Mouse (Mus musculus) megakaryocyte, embryonic 14.5 days (primary cell): ENCODE measurements around the gene Rnd2. TPM values are rescaled to one million over a fixed set of nuclear protein-coding genes. Genes with fewer than 3 reads are reported as not detected.
A peak's percentile ranks its signal among the peaks of the same experiment; 100 is the strongest.
"Not testable (repeated sequence)": the region's sequence is repeated elsewhere in the genome, so short reads cannot be mapped to it uniquely, and the experiment has no call there.

ENCODE experiments used
- H3K27me3 ChIP-seq: replicated peaks from 2 replicates; pipeline ENCODE3; 2012; ENCODE audit warnings: inconsistent platforms
- H3K36me3 ChIP-seq: replicated peaks from 2 replicates; pipeline ENCODE3; 2012; ENCODE audit warnings: low read length, inconsistent platforms, mixed read lengths
- H3K4me1 ChIP-seq: 2 replicates; pipeline ENCODE4 v1.6.1; 2012; ENCODE audit warnings: inconsistent platforms
- H3K4me3 ChIP-seq: replicated peaks from 2 replicates; pipeline ENCODE3; 2012; ENCODE audit warnings: moderate library complexity, mild to moderate bottlenecking, inconsistent platforms
- H3K9me3 ChIP-seq: 2 replicates; pipeline ENCODE4 v1.6.1; 2012; ENCODE audit warnings: inconsistent platforms
- FLI1 ChIP-seq: IDR thresholded peaks from 2 replicates; pipeline ENCODE4 v1.6.1; 2012; ENCODE audit warnings: low read length, inconsistent platforms, mixed read lengths
- GATA1 ChIP-seq: IDR thresholded peaks from 3 replicates; pipeline ENCODE4 v1.6.1; 2012; ENCODE audit warnings: mixed read lengths, low read length, inconsistent platforms, borderline replicate concordance
- polyA plus RNA-seq: library from polyadenylated mRNA; stranded (reverse); fragments of >175 nt; gene quantifications from 2 replicates; pipeline ENCODE4 v1.2.3, GENCODE M21; 2012; ENCODE audit warnings: low replicate concordance; ENCODE audit not compliant: insufficient read depth

Rnd2 gene
- polyA plus RNA-seq, 1 experiment: 2.6 TPM

DNA sequence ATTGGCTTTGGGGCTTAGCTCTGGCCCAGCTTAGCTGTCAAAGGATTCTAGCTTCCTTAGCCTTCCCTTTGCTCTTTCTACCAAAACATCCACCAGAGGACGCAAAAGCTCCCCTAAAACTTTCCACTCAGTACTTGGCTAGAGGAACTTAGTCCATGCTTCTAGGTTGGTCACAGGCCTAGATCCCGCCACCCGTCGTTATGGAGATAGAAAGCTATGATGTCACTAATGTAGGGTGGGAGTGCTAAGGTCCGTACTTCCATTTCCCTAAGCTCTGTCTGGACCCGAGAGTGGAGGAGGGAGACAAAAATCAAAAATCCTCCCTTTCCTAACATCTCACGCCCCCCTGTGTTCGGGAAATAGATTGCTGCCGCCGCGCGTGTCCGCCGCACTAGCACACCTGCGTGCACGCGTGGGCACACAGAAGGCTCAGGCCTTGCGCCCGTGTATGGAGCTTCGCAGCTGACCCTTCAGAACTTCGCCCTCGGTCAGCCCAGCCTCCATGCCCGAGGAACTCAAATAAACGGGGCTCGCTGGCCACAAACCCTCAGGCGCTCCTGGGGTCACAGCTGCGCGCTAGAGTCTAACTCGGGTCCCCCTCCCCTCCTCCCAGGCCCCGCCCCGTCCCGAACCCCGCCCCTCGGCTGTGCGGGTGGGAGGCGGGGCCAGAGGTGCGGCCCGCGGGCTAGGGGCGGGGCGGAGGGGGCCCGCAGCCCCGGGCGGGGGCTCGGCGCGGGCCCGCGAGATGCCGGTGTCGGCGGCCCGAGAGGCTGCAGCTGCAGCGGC is 2.9 kb downstream of the Rnd2 start:
- peak overlapping the region; percentile 96 for H3K4me3 ChIP-seq
- TF ChIP-seq GATA1 (no peak), FLI1 (no peak)
- H3K27me3 ChIP-seq: peaks cover 52% of the 10 kb centered on the region
- H3K9me3 ChIP-seq: no peaks in the 10 kb centered on the region
- peaks cover 63% of the 10 kb centered on the region for H3K4me1 ChIP-seq
- H3K36me3 ChIP-seq: peaks cover 2% of the 10 kb centered on the region

DNA sequence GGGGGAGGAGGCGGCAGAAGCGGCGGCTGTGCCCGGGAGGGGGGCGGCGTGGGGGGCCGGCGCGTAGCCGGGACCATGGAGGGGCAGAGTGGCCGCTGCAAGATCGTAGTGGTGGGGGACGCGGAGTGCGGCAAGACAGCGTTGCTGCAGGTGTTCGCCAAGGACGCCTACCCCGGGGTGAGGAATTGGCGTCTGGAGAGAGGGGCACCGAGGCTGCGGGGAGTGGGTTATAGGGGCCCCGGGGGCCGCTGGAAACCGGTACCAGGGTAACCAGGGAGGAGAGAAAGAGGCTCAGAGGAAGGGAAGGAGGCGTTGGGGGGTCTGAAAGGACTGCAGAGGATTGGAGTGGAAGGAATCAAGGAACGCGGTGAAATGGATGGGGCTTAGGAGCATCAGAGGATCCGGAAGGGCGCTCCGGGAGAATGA is 3.5 kb downstream of the Rnd2 start:
- no peaks in the 10 kb centered on the region for H3K9me3 ChIP-seq
- H3K4me1 ChIP-seq: peaks cover 56% of the 10 kb centered on the region
- TF ChIP-seq GATA1: no peak
- no peak for TF ChIP-seq FLI1
- no peaks in the 10 kb centered on the region for H3K36me3 ChIP-seq
- peaks cover 58% of the 10 kb centered on the region for H3K27me3 ChIP-seq
- H3K4me3 ChIP-seq: peak overlapping the region; percentile 96

DNA sequence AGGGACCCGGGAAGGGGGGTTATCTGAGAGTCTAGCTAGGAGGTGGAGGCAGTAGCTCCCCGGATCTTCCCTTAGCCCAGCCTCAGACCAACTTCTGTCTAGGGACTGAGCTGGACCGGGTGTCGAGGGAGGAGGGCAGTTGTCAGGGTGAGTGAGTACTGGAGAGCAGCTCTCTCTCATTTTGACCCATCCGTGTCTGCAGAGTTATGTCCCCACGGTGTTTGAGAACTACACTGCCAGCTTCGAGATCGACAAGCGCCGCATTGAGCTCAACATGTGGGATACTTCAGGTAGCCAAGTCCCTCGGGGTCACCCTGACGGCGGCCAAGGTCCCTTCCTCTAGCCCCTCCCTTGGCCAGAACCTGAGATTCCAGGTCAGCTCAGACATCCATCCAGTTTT is 3.9 kb downstream of the Rnd2 start:
- peaks cover 60% of the 10 kb centered on the region for H3K27me3 ChIP-seq

DNA sequence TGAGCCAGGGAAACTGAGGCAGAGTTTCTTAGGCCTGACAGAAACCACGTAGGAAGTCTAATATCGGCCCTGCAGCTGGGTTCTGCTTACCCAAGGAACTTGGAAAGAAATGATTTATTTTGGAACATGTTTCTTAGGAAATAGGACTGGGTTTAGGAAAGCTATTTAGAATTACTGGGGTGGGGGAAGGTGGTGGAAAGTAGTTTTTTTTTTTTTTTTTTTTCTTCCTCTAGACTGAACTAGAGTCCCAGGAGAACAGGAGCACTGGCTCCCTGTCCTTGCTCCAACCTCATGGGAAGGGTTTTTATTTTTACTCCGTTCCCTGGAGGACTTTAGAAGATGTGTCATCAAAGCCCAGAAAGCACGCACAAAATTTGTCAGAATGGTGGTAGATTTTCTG is 4.4 kb downstream of the Rnd2 start:
- Histone ChIP-seq H3K4me1 (peaks cover 48% of the 10 kb centered on the region), H3K4me3 (no peak overlapping the region), H3K27me3 (peaks cover 62% of the 10 kb centered on the region), H3K36me3 (no peaks in the 10 kb centered on the region), H3K9me3 (no peaks in the 10 kb centered on the region)
- no peak for TF ChIP-seq FLI1
- TF ChIP-seq GATA1: no peak

More for the DNA sequence above, 3.9 kb downstream of the Rnd2 start:
- H3K9me3 ChIP-seq: no peaks in the 10 kb centered on the region
- H3K4me1 ChIP-seq: peaks cover 52% of the 10 kb centered on the region
- peak overlapping the region; percentile 96 for H3K4me3 ChIP-seq
- no peaks in the 10 kb centered on the region for H3K36me3 ChIP-seq
- TF ChIP-seq FLI1: no peak
- no peak for TF ChIP-seq GATA1

DNA sequence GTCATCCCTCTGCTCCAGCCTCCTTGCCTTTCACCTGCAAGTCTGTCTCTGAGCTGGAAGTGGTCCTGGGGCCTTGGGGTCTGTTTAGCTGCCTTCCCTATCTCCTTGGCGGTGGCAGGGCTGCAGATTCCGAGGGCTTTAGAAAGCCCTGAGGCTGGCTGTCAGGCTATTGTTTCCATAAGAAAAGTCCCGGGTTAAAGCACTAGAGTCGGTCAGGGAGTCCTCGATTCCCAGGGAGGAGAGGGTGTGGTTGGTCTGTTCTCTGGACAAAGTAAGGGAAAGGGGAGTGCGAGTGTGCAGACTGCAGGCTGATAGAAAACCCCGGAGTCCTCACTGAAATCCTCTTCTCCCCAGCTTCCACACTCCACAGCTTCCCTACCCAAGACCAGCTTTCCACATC is 5.4 kb downstream of the Rnd2 start:
- Histone ChIP-seq H3K4me1 (peaks cover 37% of the 10 kb centered on the region), H3K27me3 (peaks cover 64% of the 10 kb centered on the region), H3K4me3 (no peak overlapping the region), H3K9me3 (no peaks in the 10 kb centered on the region), H3K36me3 (no peaks in the 10 kb centered on the region)
- TF ChIP-seq FLI1 (no peak), GATA1 (no peak)

DNA sequence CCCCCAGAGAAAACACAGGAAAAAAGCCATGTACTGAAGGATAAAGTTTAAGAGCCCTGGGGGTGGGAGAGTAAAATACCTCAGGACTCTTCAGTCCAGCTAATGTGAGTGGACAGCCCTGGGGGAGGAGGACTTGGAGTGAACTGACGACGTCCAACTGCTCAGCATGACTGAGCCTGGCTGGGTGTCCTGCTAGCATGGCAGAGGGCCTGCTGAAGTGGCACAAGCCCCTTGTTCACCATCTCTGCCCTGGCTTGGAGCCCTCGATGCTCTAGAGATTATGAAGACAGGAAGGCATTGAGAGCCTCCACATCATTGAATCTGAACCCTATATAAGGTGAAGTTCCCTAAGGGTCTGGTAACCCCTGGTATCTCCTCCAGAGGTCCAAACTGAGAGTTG is 7.1 kb downstream of the Rnd2 start:
- H3K27me3 ChIP-seq: peaks cover 62% of the 10 kb centered on the region

DNA sequence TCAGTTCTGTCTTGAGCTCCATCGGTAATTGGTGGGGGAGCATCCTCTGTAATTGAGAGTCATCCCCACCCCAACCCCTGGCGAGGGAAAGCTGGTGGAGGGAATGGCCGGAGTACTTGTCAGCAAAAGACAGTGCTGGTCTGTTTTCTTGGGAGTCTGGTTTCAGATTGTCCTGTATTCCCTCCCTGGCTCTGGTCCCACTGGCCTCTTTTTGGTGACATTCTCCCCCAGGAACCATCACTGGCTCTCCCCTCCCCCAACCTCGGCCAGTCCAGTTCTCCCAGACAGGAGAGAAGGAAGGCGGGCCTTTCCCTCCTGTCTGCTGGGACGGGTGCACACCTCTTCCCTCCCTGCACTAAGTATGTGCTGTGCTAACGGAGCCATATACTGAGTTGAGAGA is 7.5 kb downstream of the Rnd2 start:
- H3K4me1 ChIP-seq: peaks cover 16% of the 10 kb centered on the region
- TF ChIP-seq FLI1 (no peak), GATA1 (no peak)
- H3K27me3 ChIP-seq: peaks cover 65% of the 10 kb centered on the region

More for the DNA sequence above, 7.1 kb downstream of the Rnd2 start:
- peaks cover 20% of the 10 kb centered on the region for H3K4me1 ChIP-seq
- no peaks in the 10 kb centered on the region for H3K36me3 ChIP-seq
- TF ChIP-seq FLI1 (no peak), GATA1 (no peak)
- no peaks in the 10 kb centered on the region for H3K9me3 ChIP-seq
- no peak overlapping the region for H3K4me3 ChIP-seq

DNA sequence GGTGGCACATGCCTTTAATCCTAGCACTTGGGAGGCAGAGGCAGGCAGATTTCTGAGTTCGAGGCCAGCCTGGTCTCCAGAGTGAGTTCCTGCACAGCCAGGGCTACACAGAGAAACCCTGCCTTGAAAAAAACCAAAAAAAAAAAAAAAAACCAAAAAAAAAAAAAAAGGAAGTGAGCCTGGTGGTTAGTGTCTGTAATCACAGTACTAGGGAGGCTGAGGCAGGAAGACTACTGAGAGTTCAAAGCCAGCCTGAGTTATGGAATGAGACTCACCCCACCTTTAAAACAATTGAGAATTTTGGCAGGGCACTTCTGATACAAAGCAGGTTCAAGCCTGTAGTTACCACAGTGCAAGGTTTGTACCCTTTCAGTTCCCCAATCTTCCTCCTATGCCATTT is 8.9 kb downstream of the Rnd2 start:
- H3K4me3 ChIP-seq, H3K9me3 ChIP-seq, H3K36me3 ChIP-seq, H3K4me1 ChIP-seq: not testable (repeated sequence)
- peaks cover 63% of the 10 kb centered on the region for H3K27me3 ChIP-seq

More for the DNA sequence above, 7.5 kb downstream of the Rnd2 start:
- no peak overlapping the region for H3K4me3 ChIP-seq
- H3K36me3 ChIP-seq: no peaks in the 10 kb centered on the region
- H3K9me3 ChIP-seq: no peaks in the 10 kb centered on the region

DNA sequence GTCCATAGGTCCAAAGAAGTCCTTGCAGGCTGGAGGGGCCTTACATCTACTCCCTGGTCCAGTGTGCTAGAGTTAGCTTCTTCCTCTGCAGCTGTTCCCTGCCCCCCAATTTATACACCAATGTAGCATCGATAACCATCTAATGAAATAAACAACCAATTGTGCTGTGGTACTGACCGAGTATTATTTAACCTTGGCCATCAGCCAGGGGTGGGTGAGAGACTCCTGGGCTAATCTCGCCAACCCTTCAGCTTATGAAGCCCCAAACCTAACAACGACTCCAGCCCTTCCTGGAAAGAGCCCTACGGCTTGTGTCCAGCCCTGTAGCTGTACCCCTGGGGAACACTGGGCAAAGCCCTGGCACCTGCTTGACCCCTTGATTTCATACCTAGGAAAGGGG is 9.5 kb downstream of the Rnd2 start:
- H3K4me1 ChIP-seq: peaks cover 6% of the 10 kb centered on the region
- no peaks in the 10 kb centered on the region for H3K36me3 ChIP-seq
- TF ChIP-seq FLI1 (no peak), GATA1 (no peak)
- H3K9me3 ChIP-seq: no peaks in the 10 kb centered on the region
- no peak overlapping the region for H3K4me3 ChIP-seq
- H3K27me3 ChIP-seq: peaks cover 65% of the 10 kb centered on the region

DNA sequence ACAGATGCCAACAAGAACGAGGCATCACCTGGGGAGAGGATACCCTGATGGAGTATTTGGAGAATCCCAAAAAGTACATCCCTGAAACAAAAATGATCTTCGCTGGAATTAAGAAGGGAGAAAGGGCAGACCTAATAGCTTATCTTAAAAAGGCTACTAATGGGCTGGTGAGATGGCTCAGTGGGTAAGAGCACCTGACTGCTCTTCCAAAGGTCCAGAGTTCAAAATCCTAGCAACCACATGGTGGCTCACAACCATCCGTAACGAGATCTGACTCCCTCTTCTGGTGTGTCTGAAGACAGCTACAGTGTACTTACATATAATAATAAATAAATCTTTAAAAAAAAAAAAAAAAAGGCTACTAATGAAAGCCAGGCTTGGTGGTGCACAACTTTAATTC is 11.6 kb downstream of the Rnd2 start:
- not testable (repeated sequence) for H3K4me1 ChIP-seq

DNA sequence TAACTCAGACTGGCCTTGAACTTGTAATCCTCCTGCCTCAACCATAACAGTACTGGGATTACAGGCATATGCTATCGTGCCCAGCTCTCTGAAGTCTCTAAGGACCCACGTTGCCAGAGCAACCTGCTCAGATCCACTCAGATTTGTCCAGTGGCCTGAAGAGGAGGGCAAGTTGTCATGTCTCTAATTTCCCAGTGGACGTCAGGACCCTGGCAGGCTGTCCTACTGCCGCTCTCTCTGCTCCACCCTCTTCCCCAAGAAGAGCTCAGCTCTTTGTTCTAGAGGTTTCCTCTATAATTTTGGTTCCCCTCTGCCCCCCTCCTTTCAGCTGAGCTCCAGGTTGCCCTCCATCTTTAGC is 12.4 kb downstream of the Rnd2 start:
- H3K27me3 ChIP-seq: peaks cover 64% of the 10 kb centered on the region
- no peaks in the 10 kb centered on the region for H3K36me3 ChIP-seq
- no peak overlapping the region for H3K4me3 ChIP-seq
- peaks cover 7% of the 10 kb centered on the region for H3K4me1 ChIP-seq
- no peaks in the 10 kb centered on the region for H3K9me3 ChIP-seq
- no peak for TF ChIP-seq GATA1
- no peak for TF ChIP-seq FLI1

More for the DNA sequence above, 11.6 kb downstream of the Rnd2 start:
- peaks cover 68% of the 10 kb centered on the region for H3K27me3 ChIP-seq
- not testable (repeated sequence) for H3K4me3 ChIP-seq, H3K9me3 ChIP-seq, H3K36me3 ChIP-seq
